Mouse (Mus musculus): Measurements from ENCODE around the gene Creb5.

- TF ChIP-seq POLR2A (IDR thresholded peaks at IDR 0.05; ENCODE audit: extremely low read depth, insufficient read depth, low read length) (no peak), CTCF (IDR thresholded peaks at IDR 0.05; ENCODE audit: extremely low read depth, insufficient read depth, low read length) (no peak)
These were observed 142.3 kb downstream of the Creb5 start for GRCm38 (mm10) chr6:53429368-53429767.

All from cortical plate, adult 2 months (tissue).